Mouse (Mus musculus): ENCODE measurements around the gene Tmem132d. TPM values are rescaled to one million over a fixed set of nuclear protein-coding genes. Genes with fewer than 3 reads are reported as not detected.
A peak's percentile ranks its signal among the peaks of the same experiment; 100 is the strongest.
"Not testable (repeated sequence)": the region's sequence is repeated elsewhere in the genome, so short reads cannot be mapped to it uniquely, and the experiment has no call there.

Gene Tmem132d
- polyA plus RNA-seq, 1 experiment from 2014 or later, result 0.90 TPM

DNA sequence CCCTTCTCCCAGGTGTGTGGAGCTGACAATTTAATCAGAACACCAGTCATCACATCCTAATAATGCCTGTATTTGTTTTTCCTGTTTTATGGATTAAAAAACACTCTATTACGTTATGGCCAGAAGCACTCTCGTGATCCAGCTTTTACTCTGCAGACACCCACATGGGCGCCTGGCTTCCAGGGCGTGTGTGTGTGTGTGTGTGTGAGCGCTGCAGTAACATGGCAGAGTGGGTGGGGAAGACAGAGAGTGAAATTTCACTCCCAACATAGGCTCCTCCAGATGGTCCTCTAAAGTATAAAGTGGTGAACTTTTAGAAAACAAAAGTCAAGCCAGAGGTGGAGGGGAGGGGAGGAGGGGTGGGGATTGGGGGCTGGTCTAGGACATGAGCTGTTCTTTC is 442.1 kb downstream of the Tmem132d start:
- no peaks in the 10 kb centered on the region for H3K36me3 ChIP-seq (ENCODE audit: control insufficient read depth, insufficient read depth, low read length)
- ATAC-seq (ENCODE audit: low read depth), result no peak
- no peak for DNase-seq (ENCODE audit: low spot score)
- no peaks in the 10 kb centered on the region for H3K4me1 ChIP-seq (ENCODE audit: control insufficient read depth, insufficient read depth, low read length)
- H3K27ac ChIP-seq (replicated peaks; ENCODE audit: low read depth, low read length), result no peak overlapping the region
- H3K4me2 ChIP-seq (ENCODE audit: low read depth, low read length), result no peak overlapping the region
- 70% methylated on average over 5 of the region's 5 CpGs for WGBS
- no peaks in the 10 kb centered on the region for H3K27me3 ChIP-seq (replicated peaks; ENCODE audit: control insufficient read depth, insufficient read depth, low read length)
- no peak overlapping the region for H3K9ac ChIP-seq (ENCODE audit: low read depth, low read length)
- H3K9me3 ChIP-seq (ENCODE audit: control insufficient read depth, low read length), result no peaks in the 10 kb centered on the region
- no peak overlapping the region for H3K4me3 ChIP-seq (ENCODE audit: low read depth, low read length)

DNA sequence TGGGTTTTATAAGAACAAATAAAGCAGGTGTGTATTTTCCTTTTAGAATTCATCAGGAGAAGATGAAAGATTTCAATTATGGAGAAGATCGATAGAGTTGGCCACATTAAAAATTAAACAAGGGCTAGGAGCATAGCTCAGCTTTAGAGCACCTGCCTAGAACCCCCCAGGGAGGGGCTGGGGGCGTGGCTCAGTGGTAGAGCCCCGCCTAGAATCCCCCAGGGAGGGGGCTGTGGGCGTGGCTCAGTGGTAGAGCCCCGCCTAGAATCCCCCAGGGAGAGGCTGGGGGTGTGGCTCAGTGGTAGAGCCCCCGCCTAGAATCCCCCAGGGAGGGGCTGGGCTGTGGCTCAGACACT is 452.9 kb downstream of the Tmem132d start:
- not testable (repeated sequence) for ATAC-seq (ENCODE audit: low read depth); DNase-seq (ENCODE audit: low spot score); H3K4me2 ChIP-seq (ENCODE audit: low read depth, low read length); H3K4me1 ChIP-seq (ENCODE audit: control insufficient read depth, insufficient read depth, low read length); H3K27ac ChIP-seq (replicated peaks; ENCODE audit: low read depth, low read length); H3K9ac ChIP-seq (ENCODE audit: low read depth, low read length); H3K4me3 ChIP-seq (ENCODE audit: low read depth, low read length); H3K9me3 ChIP-seq (ENCODE audit: control insufficient read depth, low read length); H3K36me3 ChIP-seq (ENCODE audit: control insufficient read depth, insufficient read depth, low read length); H3K27me3 ChIP-seq (replicated peaks; ENCODE audit: control insufficient read depth, insufficient read depth, low read length)
- WGBS, result 54% methylated on average over 6 of the region's 6 CpGs

DNA sequence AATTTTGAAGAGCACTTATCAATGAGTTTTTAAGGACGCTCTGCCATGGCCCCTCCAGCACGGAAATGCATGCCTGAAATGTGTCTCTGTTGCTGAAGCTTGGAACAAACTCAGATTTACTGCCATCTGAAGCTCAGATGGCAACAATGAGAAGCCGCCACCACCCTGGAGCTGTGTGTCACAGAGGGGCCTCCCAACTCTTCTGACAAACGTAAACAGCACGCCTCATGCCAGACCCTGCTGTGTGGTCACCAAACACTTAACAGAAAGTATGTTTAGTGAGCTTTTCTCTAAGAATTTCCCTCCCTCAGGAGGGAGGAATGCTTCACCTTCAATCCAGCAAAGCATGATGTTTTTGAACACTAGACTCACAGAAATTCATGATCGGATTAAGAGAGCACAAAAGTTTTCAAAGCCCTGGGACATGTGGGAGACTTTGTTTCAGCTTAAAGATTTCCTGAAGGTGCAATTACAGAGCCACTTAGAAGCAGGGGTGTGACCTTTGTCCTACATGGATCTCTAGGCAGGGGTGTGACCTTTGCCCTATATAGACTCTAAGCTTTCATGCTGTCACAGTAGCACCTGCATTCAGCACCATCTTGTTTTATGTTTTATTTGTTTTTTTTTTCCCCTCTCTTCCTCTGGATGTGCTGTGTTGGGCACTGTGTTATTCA is 453.4 kb downstream of the Tmem132d start:
- Histone ChIP-seq H3K27me3 (replicated peaks; ENCODE audit: control insufficient read depth, insufficient read depth, low read length) (no peaks in the 10 kb centered on the region), H3K36me3 (ENCODE audit: control insufficient read depth, insufficient read depth, low read length) (no peaks in the 10 kb centered on the region), H3K9ac (ENCODE audit: low read depth, low read length) (no peak overlapping the region), H3K4me2 (ENCODE audit: low read depth, low read length) (no peak overlapping the region), H3K4me3 (ENCODE audit: low read depth, low read length) (no peak overlapping the region), H3K4me1 (ENCODE audit: control insufficient read depth, insufficient read depth, low read length) (no peaks in the 10 kb centered on the region), H3K27ac (replicated peaks; ENCODE audit: low read depth, low read length) (no peak overlapping the region), H3K9me3 (ENCODE audit: control insufficient read depth, low read length) (0 out of 2 replicates have a peak, but pooled peaks cover 6% of the 10 kb centered on the region)
- DNase-seq (ENCODE audit: low spot score), result no peak
- ATAC-seq (ENCODE audit: low read depth), result no peak
- WGBS, result 29% methylated on average over 6 of the region's 6 CpGs

DNA sequence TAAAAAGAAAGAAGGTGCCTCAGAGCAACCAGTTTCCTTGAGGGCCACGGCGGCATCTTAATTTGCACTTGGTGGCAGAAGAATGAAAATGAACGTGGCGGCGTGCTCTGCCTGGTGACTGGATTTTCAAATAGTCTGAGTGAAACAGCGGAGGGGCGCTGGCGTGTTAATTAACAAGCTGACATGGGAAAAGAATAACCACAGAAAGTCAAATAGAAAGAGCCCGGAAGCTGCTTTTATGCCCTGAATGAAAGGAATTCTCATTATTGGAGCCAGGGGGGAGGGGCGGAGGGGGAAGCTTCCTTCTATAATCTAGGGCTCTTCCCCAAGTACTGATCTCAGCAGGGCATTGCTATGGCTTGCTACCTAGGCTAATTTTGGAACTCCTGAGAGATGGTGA is 456.2 kb downstream of the Tmem132d start:
- no peak overlapping the region for H3K4me3 ChIP-seq (ENCODE audit: low read depth, low read length)
- H3K27ac ChIP-seq (replicated peaks; ENCODE audit: low read depth, low read length), result no peak overlapping the region
- H3K9me3 ChIP-seq (ENCODE audit: control insufficient read depth, low read length), result no peaks in the 10 kb centered on the region
- H3K27me3 ChIP-seq (replicated peaks; ENCODE audit: control insufficient read depth, insufficient read depth, low read length), result no peaks in the 10 kb centered on the region
- no peak for DNase-seq (ENCODE audit: low spot score)
- H3K36me3 ChIP-seq (ENCODE audit: control insufficient read depth, insufficient read depth, low read length), result no peaks in the 10 kb centered on the region
- 74% methylated on average over 10 of the region's 10 CpGs for WGBS
- H3K4me2 ChIP-seq (ENCODE audit: low read depth, low read length), result no peak overlapping the region
- no peak overlapping the region for H3K9ac ChIP-seq (ENCODE audit: low read depth, low read length)
- ATAC-seq (ENCODE audit: low read depth), result no peak
- no peaks in the 10 kb centered on the region for H3K4me1 ChIP-seq (ENCODE audit: control insufficient read depth, insufficient read depth, low read length)

DNA sequence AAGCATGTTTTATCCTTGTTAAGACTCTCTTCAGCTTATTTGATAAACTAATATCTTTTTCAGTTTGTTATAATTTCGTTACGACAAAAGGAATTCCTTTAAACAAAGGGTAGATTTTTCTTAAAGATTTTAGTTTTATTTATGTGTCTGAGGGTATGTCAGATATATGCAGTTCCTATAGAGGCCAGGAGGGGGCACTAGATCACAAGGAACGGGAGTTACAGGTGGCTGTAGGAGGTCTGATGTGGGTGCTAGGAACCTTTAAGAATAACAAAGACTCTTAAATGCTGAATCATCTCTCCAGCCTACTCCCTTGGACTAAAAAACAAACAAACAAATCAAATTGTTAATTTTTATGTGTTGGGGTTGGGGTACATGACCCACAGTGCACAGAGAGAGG is 467.2 kb downstream of the Tmem132d start:
- H3K4me3 ChIP-seq (ENCODE audit: low read depth, low read length), result no peak overlapping the region
- no peaks in the 10 kb centered on the region for H3K36me3 ChIP-seq (ENCODE audit: control insufficient read depth, insufficient read depth, low read length)
- H3K9ac ChIP-seq (ENCODE audit: low read depth, low read length), result no peak overlapping the region
- 81% methylated on average over 3 of the region's 3 CpGs for WGBS
- DNase-seq (ENCODE audit: low spot score), result no peak
- H3K9me3 ChIP-seq (ENCODE audit: control insufficient read depth, low read length), result no peaks in the 10 kb centered on the region
- no peaks in the 10 kb centered on the region for H3K27me3 ChIP-seq (replicated peaks; ENCODE audit: control insufficient read depth, insufficient read depth, low read length)
- no peak overlapping the region for H3K27ac ChIP-seq (replicated peaks; ENCODE audit: low read depth, low read length)
- no peaks in the 10 kb centered on the region for H3K4me1 ChIP-seq (ENCODE audit: control insufficient read depth, insufficient read depth, low read length)
- H3K4me2 ChIP-seq (ENCODE audit: low read depth, low read length), result no peak overlapping the region
- ATAC-seq (ENCODE audit: low read depth), result no peak

DNA sequence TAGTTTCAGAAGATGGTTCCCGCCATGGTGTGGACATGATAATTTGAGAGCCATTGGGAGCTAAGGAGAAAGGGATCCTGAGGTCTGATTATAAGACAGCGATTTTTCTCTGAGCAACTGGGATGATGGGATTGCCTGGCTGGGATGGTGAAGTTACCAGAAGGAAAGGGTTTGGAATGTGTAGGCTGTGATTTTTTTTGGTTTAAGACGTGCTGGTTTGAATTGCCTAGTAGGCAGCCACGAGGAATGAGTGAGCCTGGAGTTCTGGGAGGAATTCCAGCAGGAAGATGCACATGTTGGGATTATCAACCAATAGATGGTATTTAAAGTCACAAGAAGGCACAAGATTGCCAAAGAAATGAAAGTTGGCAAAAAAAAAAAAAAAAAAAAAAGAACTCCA is 470.2 kb downstream of the Tmem132d start:
- H3K9me3 ChIP-seq (ENCODE audit: control insufficient read depth, low read length), result no peaks in the 10 kb centered on the region
- no peaks in the 10 kb centered on the region for H3K36me3 ChIP-seq (ENCODE audit: control insufficient read depth, insufficient read depth, low read length)
- no peak overlapping the region for H3K9ac ChIP-seq (ENCODE audit: low read depth, low read length)
- no peak for DNase-seq (ENCODE audit: low spot score)
- no peaks in the 10 kb centered on the region for H3K27me3 ChIP-seq (replicated peaks; ENCODE audit: control insufficient read depth, insufficient read depth, low read length)
- ATAC-seq (ENCODE audit: low read depth), result no peak
- WGBS, result 86% methylated on average over 4 of the region's 4 CpGs
- no peak overlapping the region for H3K4me3 ChIP-seq (ENCODE audit: low read depth, low read length)
- H3K4me2 ChIP-seq (ENCODE audit: low read depth, low read length), result no peak overlapping the region
- no peaks in the 10 kb centered on the region for H3K4me1 ChIP-seq (ENCODE audit: control insufficient read depth, insufficient read depth, low read length)
- H3K27ac ChIP-seq (replicated peaks; ENCODE audit: low read depth, low read length), result no peak overlapping the region

DNA sequence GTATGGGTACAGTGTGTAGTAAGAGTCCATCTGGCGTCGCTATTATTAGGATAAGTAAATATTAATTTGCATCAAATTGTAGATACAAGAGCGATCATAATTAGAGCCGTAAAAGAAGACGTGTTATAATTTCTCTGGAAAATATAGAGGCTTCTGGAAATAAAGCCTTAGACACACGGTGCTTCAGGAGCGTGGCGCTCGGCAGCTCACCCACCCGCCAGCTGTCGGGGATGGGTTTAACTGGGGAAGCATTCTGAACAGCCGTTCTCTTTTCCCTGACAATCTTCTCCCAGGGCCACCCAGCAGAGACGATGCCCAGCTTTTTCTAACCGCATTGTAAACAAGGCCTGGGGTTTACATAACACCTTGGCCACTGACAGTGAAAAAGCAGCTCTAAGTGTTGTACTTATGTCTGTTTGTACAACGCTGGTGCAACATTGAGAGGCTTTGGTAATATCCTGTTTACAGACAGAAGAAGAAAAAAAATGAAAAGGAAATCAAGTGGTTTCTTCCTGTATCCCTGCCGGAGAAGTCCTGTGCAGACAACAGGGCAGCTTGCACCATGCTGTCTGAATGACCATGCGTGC is 476.3 kb downstream of the Tmem132d start:
- Histone ChIP-seq H3K9me3 (ENCODE audit: control insufficient read depth, low read length) (no peaks in the 10 kb centered on the region), H3K4me2 (ENCODE audit: low read depth, low read length) (no peak overlapping the region), H3K4me1 (ENCODE audit: control insufficient read depth, insufficient read depth, low read length) (no peaks in the 10 kb centered on the region), H3K27ac (replicated peaks; ENCODE audit: low read depth, low read length) (no peak overlapping the region), H3K27me3 (replicated peaks; ENCODE audit: control insufficient read depth, insufficient read depth, low read length) (no peaks in the 10 kb centered on the region), H3K4me3 (ENCODE audit: low read depth, low read length) (no peak overlapping the region), H3K36me3 (ENCODE audit: control insufficient read depth, insufficient read depth, low read length) (no peaks in the 10 kb centered on the region), H3K9ac (ENCODE audit: low read depth, low read length) (no peak overlapping the region)
- WGBS, result 74% methylated on average over 17 of the region's 17 CpGs
- ATAC-seq (ENCODE audit: low read depth) (no peak), DNase-seq (ENCODE audit: low spot score) (peak; percentile 8)

DNA sequence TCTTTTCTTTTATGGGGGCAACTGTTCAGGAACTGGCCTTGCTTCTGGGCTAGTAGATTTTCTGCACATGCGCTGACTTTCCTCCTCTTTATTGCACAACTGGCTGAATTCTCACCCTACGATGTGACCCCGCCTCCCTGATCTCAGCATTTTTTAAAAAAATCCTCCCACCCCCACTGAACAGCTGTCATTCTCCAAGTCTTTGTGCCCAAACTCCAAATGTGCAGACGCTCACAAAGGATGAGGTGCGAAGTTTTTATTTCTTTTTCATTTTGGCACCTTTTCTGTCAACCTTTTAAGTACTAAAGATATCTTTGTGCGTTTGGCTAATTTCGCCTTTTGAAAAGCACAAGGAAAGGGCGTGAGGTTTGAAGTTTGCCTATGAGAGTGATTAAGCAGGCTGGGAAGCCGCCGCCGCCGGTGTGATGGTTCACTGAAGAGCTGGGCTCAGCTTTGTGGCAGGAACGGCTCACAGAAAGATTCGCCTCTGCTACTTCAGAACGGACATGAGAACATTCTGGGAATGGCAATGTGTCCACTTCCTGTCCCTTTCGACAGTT is 478.6 kb downstream of the Tmem132d start:
- DNase-seq (ENCODE audit: low spot score), result no peak

DNA sequence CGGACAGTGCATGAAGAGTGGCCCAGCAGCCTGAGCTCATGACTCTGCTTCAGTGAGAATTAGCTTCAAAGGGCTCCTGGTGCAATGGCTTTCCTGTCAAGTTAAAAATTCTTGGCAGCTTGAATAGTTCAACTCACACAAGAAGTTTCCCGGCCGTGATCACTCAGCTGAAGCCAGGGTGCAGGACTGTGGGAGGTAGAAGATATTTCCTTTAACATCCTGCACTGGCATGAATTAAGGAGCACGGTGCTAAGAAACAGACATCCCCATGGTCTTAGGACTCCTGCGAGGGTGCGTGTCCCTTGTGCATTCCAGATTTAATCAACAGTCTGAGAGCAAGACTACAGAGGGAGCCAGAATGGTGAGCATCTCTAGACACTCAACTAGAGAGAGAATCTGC is 480.1 kb downstream of the Tmem132d start:
- Histone ChIP-seq H3K27ac (replicated peaks; ENCODE audit: low read depth, low read length) (no peak overlapping the region), H3K27me3 (replicated peaks; ENCODE audit: control insufficient read depth, insufficient read depth, low read length) (no peaks in the 10 kb centered on the region), H3K9me3 (ENCODE audit: control insufficient read depth, low read length) (no peaks in the 10 kb centered on the region), H3K9ac (ENCODE audit: low read depth, low read length) (no peak overlapping the region), H3K4me3 (ENCODE audit: low read depth, low read length) (no peak overlapping the region), H3K4me2 (ENCODE audit: low read depth, low read length) (no peak overlapping the region), H3K4me1 (ENCODE audit: control insufficient read depth, insufficient read depth, low read length) (no peaks in the 10 kb centered on the region), H3K36me3 (ENCODE audit: control insufficient read depth, insufficient read depth, low read length) (no peaks in the 10 kb centered on the region)
- no peak for DNase-seq (ENCODE audit: low spot score)
- no peak for ATAC-seq (ENCODE audit: low read depth)
- WGBS, result 61% methylated on average over 6 of the region's 6 CpGs

More for the DNA sequence above, 478.6 kb downstream of the Tmem132d start:
- no peak overlapping the region for H3K4me3 ChIP-seq (ENCODE audit: low read depth, low read length)
- WGBS, result 73% methylated on average over 16 of the region's 16 CpGs
- H3K4me2 ChIP-seq (ENCODE audit: low read depth, low read length), result no peak overlapping the region
- H3K36me3 ChIP-seq (ENCODE audit: control insufficient read depth, insufficient read depth, low read length), result no peaks in the 10 kb centered on the region
- H3K9ac ChIP-seq (ENCODE audit: low read depth, low read length), result no peak overlapping the region
- H3K9me3 ChIP-seq (ENCODE audit: control insufficient read depth, low read length), result no peaks in the 10 kb centered on the region
- ATAC-seq (ENCODE audit: low read depth), result no peak
- no peaks in the 10 kb centered on the region for H3K4me1 ChIP-seq (ENCODE audit: control insufficient read depth, insufficient read depth, low read length)
- H3K27ac ChIP-seq (replicated peaks; ENCODE audit: low read depth, low read length), result no peak overlapping the region
- H3K27me3 ChIP-seq (replicated peaks; ENCODE audit: control insufficient read depth, insufficient read depth, low read length), result no peaks in the 10 kb centered on the region
